Mouse (Mus musculus) CH12.LX (cell line): ENCODE data around the gene Mfap3.

Experiments
- MAX ChIP-seq: IDR thresholded peaks from 2 replicates; pipeline ENCODE4 v1.6.1; 2011; ENCODE audit warnings: low read length, improper control_type of control experiment
- POLR2A ChIP-seq: IDR thresholded peaks from 2 replicates; pipeline ENCODE4 v1.6.1; 2011; ENCODE audit warnings: low read depth, mild to moderate bottlenecking, improper control_type of control experiment, low read length
- ZNF384 ChIP-seq: IDR thresholded peaks from 2 replicates; pipeline ENCODE4 v1.6.1; 2012; ENCODE audit warnings: low read depth, low read length, improper control_type of control experiment, inconsistent platforms

DNA sequence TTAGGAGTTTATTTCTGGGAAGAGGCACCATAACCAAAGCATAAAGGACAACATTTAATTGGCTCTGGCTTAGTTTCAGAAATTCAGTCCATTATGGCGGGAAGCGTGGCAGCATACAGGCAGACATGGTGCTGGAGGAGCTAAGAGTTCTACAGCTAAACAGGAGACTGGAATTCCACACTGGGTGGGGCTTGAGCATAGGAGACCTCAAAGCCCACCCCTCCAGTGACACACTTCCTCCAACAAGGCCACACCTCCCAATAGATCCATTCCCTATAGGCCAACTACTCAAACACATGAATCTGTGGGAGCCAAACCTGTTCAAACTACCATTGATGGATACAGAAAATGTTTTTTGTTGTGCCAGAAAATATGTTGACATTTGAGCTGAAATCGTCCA is 2.7 kb downstream of the Mfap3 start:
- TF ChIP-seq POLR2A, result no peak
- no peak for TF ChIP-seq ZNF384
- TF ChIP-seq MAX, result no peak
